Mouse (Mus musculus): ENCODE measurements around the gene Olfr1199.

The Olfr1199 gene

DNA sequence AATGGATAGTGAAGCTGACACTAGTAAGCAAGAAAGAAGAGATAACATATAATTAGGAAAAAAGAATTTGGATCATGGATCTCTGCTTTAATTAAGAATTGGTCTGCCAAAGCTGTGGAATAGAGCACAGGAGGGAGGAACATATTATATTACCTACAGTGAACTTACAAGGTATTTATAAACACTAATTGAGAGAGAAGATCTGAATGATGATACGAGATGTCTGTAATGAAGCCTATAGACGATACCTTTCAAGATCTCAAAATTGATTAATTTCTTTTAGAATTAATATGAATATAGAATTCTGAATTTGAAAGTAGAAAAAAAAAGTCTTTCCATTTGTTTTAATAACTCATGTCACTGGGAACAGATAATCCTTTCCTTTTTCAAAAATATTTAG lies at the start of gene Olfr1199:
Olfr1199 (minus strand) TSS at position 101 of the 400 bp plus-strand sequence.
- no peak for DNase-seq

DNA sequence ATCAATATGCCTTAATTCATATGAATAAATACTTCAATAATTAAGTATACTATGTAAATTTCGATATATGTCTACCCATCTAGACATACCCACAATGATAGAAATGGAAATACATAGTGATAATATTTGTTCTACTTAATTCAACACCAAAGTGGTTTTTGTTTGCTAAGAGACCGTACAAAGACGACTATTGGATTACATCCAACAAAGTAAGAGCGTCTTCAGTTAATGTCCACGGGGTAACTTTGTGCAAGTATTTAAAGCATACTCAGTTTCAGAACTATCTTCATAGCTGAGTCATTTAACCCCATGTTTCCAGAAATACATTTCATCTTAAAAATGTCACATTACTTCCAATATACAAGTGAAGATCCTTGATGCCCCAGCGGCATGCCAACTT lies 32.5 kb upstream of the Olfr1199 start, which contains the start of gene Olfr1201:
Olfr1201 (plus strand) TSS at position 301 of the 400 bp plus-strand sequence.
- no peak for DNase-seq

DNA sequence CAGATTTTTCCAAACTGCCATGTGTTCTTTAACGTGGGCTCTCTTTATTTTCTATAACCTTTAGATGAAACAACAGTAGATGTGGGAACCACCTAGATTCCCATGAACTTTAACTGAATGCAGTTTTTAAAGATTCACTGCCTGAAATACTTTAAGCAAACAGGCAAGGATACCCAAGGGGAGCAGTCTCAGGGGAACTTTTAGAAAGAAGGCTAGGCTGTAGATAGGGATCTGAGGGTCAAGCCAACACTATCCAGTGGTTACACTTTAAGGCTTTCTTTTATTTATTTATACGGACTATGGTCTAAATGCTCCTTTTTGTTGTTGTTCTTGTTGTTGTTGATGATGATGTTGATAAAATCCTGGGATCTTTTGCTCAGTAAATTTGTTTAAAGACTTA lies 10.1 kb upstream of the Olfr1199 start, which contains the start of gene Olfr1200:
Olfr1200 (minus strand) TSS at position 101 of the 400 bp plus-strand sequence.
- DNase-seq = no peak

DNA sequence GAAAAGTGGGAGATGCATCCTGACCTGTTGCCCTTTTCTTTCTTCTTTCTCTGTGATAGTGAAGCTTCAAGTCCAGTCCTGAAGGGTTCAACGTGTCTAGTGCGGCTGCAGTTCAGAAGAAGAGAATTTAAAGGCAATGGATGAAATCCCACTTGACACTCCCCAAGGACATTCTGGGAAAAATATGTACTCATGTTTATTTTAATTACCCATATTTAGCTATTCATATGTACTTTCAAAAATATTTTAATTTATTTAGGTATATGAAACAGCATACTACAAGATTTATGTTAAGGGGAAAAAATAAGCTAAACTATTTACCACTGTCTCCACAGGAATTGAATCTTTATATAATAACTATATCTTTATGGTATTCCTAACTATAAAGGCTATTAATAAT lies 9.0 kb downstream of the Olfr1199 start, which contains the start of gene Olfr1198:
Olfr1198 (minus strand) TSS at position 101 of the 400 bp plus-strand sequence.
- no peak for DNase-seq

DNA sequence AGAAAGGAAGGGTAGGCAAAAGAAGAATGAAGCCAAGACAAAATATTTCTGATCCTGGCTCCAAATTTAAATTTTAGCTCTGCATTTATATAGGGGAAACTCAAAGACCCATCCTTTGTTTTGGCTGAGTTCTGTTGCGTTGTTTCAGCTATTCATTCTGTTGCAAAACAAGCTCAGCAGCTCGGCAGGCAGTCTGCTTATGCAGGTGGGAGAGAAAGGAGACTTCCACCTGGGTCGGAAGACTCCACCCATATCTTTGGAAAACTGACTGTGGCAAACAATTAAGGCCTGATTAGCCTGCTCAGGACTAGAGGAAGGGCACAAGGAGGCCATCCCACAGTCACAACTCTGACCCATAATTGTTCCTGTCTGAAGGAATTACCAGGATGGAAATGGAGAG lies 16.9 kb downstream of the Olfr1199 start:
- no peak for DNase-seq

DNA sequence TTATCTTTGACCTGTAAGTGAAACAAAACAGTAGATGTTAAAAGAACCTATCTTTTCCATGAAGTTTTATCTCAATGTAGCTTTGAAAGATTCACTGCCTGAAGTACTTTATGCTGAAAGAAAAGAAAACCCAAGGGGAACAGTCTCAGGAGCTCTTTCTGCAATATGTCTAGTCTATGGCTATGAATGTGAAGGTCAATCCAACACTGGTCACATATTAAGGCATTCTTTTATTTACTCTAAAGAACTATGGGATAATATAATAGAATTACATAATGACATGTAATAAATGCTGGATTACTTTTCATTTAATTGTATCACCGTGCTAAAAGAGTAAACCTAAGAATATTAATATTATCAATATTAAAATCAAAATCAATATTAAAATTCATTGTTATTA lies 28.0 kb downstream of the Olfr1199 start, which contains the start of gene Olfr1197:
Olfr1197 (minus strand) TSS at position 101 of the 400 bp plus-strand sequence.
- no peak for DNase-seq

DNA sequence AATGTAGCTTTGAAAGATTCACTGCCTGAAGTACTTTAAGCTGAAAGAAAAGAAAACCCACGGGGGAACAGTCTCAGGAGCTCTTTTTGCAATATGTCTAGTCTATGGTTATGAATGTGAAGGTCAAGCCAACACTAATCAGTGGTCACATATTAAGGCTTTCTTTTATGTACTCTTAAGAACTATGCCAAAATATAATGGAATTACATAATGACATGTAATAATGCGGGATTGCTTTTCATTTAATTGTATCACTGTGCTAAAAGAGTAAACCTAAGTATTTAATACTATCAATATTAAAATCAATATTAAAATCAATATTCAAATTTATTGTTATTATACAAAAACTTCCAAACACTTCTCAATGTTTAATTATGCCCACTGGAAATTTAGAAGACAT lies 55.8 kb downstream of the Olfr1199 start, which contains the start of gene Olfr1196:
Olfr1196 (minus strand) TSS at position 101 of the 400 bp plus-strand sequence.
- DNase-seq = no peak

Data from embryo, embryonic 11 days (tissue).